Mouse (Mus musculus): ENCODE measurements around the gene Rps6ka5.

The Rps6ka5 gene

DNA sequence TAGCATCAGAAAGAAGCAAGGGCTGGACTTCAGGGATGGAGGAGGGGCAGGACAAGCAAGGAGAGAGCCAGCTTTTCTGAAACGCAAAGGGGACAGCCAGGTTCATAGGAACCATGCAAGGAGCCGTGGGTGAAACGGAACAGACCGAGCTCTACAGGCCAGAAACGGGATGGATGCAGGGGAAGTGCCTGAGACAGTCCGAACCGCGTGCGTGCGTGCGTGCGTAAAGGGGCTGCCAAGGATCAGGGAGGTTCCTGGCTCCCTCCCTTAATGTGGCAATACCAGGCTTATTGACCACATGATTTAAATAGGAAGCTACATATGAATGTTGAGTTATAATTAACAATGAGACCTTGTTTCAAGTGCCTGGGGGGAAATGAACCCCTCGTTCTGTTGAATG, 227.3 kb downstream of the Rps6ka5 start:
- in situ Hi-C loops (cut with MboI), result no loop called here

All from mature B cell (primary cell).